Mouse (Mus musculus) ovary, adult 18-20 months (tissue): ENCODE data around the gene St5.

ENCODE experiments used
- DNase-seq: peaks from one replicate; pipeline ENCODE4 v3.0.0; 2022; ENCODE audit warnings: low spot score, mixed read lengths

Gene St5

DNA sequence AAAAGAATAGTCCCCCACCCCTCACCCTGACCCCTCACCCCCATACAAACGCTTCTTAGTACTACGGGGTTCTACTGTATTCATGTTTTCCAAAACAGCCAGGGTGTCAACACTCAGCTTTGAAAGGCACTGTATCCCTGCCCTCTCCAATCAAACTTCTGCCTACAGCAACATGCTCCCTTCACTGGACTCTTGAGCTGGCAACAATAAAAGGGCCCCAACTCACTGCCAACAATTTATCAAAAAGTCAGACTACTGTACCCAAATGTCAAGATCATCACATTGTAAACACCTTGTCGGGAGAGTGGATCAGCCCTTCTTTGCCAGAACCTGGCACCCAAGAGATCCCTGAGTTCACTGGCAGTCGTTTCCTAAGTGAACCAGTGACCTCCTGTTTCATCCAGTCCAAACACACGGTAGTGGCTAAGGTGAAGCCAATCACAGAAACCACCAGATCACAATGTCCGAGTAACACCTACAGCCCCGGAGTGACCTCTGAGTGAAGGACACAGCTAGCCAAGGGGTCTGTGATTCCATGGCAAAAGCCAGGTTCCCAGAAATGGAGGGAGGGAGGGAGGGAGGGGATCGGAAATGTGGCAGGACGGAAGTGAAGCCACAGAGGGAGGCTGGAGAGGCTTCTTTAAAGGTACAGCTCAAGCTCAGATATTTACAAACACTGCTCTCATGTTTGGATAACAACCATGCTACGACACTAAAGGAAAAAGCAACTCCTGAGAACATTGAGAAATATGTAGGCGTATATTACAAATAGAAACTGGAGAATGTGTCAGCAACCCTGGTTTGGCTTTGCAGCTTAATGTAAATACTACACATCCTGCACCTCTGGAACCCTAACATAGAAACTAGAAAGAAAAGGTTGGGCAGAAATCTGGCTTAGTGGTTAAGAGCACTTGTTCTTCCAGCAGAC, 136.3 kb downstream of the St5 start:
- DNase-seq, result no peak

DNA sequence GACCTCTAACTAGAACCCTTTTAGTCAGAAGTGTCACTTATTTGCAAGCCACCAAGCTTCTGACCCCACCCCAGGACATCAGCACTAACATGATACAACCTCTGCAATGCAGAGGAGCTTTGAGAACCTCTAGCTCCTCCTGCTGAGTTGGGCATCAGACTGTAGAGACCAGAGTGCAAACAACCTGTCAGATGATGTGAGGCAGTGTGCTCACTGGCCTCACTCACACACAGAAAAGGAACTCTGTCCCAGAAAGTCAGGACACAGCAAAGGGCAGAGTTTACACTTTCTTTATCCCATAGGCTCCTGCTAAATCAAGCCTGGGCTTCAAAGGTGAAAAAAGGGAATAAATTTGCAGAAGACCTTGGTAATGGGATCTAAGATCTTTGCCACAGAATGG, 137.1 kb downstream of the St5 start:
- no peak for DNase-seq

DNA sequence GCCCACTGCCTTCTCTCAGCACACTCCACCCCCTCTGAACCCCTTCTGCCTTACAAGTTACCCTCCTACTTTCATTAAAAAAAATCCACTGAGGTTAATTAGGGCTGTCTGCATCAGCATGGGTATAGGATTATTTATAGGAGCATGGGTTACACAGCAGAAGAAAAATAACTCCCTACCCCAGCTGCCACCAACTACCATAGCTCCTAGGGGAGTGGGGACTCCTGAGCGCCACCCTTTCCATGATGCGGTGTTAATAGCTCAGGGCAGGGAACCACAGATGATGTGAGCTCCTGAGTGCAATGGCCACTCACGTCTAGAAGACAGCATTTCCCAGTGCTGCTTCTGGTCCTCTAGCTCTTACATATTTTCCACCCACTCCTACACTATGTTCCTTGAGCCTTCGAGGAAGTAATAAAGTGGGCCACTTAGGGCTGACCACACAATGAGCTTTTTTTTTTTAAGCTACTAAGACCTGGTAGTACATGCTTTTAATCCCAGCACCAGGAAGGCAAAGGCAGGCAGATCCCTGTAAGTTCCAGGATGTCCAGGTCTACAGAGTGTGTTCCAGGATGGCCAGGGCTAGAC, 139.5 kb downstream of the St5 start:
- DNase-seq, result no peak

DNA sequence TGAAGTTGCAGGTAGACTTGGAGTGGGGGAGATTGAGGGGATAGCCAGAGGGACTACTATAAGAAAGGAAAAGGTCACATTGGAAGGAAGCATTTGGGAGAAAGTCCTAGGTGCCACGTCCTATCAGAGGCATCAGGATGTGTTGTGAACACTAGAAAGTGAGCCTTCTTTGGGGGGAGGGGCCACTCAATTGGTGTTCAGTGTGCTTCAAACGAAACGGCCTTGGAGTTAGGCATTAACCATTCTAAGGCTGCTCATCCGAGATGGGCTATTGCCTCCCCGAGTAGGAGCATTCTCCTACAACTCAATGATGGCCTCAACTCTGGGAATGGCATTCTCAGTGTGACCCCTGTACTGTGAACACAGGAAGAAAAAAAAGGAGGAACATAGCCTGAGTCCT, 140.7 kb downstream of the St5 start:
- DNase-seq, result no peak

DNA sequence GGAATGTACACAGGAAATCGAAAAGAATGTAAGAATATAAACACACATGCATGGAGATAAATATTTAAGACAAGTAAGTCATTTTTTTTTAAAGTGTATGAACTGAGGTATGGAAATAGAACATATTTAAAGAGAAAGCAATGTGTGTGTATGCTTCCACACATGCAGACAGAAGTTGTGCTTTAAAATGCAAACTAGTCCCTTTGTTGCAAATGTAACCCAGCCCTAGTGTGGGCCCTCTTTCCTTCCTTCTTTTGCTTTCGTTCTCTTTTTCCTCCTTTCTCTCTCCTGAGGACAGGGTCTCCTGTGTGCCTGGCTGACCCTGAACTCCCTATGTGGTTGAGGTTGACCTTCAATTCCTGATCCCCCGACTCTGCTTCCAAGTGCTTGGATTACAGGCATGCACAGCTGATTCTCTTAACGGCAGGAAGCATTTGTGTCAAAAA, 141.2 kb downstream of the St5 start:
- no peak for DNase-seq

DNA sequence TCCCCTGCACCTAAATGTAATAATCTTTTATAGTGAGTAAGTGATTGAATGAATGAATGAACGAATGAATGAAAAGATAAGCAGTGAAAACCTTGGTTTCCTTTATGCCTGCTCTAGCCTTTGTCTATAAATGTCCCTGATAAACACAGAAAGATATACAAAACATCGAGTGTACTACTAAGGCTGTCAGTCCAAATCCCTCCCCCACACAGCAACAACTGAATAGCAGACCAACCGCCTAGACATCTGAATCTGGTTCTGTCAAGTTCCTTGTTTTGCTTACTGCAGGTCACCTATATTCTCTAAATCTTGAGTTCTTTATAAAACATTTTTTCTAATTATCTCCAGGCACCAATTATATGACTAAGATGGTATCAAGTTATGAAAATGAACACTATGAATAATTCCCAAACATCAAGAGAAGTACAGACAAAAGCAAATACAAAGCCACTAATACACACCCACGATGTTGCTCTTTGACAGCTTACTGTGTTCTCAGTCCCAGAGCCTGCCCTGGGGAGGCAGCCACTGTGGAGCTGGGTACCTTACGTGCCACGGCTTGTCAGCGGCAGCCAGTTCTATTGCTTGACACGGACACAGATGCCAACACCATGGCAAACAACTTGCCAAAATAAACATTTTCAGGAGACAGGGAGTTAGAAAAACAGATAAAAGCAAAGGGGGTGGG, 141.8 kb downstream of the St5 start:
- DNase-seq, result no peak

DNA sequence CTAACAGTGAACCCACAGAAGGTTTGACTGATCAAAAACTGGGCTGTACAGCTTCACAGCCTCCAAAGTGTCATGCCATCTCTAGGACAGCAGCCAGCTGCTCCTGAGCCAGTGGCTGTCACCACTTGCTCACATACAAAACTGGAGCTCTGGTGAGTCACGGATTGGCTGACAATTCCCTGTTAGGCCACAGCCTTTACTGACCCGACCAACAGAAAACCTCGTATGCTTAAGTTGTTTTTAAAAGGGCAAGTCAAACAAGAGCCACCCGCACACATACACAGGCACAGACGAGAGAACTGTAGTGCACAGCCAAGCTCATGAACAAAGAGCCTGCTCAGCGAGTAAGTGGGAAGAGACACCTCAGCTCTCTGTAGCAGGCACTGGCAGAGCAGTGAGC, 143.9 kb downstream of the St5 start:
- DNase-seq, result no peak

DNA sequence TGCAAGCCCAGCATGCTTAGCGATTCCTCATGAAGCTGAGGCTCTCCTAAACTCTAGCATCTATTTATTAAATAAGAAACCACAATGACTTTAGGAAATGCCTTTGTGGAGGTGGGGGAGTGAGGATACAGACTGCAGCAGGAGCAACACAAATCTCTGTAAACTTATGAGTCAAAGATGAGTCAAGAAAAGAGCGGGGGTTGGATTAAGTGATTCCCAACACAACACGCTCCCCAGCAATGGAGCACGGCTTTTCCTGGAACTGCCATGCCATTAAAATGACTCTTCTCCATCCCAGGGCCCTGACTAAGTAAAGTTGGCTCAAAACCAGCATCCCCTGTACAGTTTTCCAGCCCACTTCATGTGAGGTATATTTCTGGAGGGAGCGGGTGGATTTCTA, 156.7 kb downstream of the St5 start:
- DNase-seq, result no peak

DNA sequence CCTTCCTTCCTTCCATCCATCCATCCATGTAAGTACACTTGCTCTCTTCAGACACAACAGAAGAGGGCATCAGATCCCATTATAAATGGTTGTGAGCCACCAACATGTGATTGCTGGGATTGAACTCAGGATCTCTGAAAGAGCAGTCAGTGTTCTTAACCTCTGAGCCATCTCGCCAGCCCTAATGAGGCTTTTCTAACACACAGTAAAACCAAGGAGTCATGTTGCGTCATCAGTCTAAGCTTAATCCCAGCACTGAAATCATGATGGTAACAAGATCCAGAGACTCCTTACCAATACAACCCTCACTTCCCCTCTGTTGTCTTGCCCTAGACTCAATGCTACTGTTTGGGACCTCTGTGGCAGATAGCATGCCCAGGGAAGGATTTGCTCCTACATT, 157.2 kb downstream of the St5 start:
- no peak for DNase-seq

DNA sequence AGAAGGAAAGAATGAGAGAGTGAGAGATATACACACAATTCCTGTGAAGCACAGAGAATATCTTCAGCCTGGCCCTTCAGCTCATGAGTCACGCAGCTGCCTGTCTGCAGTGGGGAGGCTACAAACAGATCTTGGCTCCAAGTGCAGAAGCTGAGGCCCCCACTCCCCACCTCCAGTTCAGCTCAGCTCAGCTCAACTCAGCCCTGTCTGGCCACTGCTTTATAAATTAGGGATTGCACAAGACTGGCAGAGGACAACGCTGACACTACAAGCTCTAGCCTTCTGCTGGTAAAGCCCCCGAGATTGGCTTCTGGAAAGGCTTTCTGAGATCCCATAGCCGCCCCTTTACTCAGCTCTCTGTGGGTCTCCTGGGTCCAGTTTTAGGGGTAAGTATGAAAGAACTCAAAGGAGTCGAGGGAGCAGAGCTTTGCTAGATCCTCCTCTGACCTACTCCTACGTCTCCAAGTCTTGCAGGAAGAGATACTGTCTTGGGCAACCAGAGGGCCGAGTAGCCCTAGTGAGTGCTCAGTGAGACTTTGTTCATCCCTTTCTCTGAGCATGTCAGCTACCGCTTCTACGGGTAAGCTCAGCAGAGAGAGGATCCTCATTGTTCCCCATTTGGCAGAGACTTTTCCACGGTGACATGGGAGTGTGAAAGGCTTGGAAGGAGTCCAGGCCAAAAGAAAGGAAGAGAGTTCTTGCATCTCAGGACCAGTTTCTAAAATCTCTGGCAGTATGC, 158.0 kb downstream of the St5 start:
- peak; percentile 54 for DNase-seq

DNA sequence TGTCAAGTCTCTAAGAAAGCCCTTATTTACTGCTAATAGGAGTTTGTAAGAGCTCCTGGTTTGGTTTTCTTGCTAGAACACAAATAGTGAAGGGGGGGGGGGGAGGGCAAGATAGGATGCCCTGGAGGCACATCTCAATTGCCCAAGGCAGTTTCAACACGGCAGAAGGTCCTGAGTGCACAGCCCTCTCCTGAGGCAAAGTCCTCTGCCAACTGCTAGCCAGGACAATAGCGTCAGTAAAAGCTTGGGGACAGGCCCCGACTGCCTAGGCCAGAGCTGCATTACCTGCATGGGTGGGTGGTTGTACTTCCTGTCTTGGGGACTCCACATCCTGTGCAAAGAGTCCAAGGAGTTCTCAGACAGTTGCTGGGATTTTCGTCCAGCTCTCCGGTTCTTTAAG, 158.6 kb downstream of the St5 start:
- no peak for DNase-seq

DNA sequence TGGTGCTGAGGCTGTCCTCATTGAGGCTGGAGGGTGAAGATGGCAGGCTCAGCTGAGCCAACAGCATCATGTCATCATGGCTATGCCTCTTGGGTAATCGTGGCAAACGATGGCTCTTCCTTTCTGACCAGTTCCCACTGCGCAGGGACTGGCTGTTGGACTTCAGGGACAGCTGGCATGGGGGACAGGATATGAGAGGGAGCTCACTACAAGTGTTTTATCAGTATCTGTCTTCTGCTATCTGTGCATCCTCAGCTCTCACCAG, 161.1 kb downstream of the St5 start:
- no peak for DNase-seq

DNA sequence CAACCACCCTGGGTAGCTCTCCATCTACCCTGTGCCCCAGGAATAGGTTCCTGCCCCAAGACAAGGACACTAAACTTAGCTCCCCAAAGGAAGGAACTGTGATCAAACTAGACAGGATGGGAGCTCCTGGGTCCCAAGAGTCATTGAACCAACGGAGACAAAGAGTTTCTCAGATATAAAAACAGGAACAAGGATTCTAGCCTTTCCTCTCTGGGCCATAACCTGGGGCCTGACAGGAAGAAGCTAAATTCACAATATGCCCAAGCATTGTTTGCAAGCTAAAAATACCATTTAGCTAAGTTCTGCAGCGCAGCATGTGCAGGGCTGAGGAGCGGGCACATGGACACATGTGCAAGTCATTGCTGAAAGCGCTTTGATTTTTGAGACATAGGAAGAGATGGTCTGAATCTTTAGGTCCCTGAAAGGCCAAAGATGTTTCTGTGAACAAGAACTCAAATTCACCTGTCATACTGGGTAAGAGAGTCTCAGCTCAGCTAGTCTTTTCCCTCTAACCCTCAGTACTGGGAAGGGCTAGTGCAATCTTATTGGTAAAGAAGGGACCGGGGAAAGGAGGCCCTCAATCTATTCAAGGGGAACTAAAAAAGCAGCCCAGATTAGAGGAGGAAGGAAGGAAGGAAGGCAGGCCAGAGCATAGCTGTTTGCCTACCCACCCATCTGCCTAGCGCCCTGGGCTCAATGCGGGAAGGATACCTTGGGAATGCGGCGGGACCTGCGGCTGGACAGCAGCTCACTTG, 161.6 kb downstream of the St5 start:
- DNase-seq, result no peak

DNA sequence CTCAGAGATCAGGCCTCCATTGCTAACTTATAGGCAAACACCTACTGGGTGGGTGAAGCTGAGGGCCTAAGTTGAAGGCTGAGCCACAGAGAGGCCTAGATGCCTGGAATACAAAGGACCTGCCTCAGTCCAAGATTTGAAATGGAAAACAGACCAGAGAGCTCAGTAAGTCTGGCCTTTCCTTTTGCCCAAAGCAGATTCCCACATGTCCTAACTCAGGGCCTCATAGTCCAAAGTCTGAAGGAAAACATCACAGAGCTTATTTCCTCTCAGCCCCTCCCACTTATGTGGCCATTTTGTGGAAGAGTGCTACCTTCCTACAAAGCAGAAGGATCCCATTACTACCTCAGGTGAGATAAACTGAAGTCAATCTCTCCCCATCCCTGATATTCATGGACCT, 162.5 kb downstream of the St5 start:
- DNase-seq, result no peak

DNA sequence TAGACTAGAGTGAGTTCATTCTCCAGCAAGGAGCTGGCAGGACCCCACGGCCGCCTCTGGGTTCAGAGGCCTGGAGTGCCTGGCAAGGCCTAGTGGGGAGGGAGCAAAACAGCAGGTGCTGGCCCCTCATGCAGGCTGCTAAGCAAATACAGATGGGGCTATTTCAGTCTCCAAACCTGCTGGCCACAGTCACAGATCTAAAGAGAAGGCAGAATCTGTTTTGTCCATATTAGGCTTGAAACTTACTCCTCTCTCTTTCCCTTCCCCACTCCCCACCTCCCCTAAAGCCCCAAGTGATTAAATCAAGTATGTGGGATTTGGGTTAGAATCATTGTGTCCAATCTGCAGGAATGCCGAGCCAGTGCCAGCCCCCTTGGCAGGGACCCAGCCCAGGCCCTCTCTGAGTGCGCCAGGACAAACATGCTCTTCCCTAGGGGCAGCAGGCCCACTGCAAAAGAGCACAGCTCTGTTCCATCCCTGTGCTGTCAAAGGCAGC, 166.9 kb downstream of the St5 start:
- peak; percentile 41 for DNase-seq

DNA sequence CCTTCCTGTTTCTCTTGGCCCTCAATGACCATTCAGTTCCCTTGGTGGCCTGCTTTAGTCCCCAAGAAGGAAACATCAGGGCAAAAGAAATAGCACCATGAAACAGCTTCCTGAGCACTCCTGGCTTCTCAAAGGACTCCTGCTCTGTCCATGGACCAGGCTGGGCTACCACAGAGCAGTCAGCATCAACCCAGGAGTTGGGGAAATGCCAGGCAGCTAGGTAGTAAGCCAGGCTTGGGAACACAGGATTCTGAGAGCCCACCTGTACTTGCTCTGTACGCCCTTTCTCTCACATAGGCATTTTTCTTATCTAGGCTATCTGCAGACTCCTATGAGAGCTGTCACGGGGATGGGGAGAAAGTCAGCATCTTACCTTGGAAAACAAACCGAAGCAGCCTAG, 168.5 kb downstream of the St5 start:
- no peak for DNase-seq

DNA sequence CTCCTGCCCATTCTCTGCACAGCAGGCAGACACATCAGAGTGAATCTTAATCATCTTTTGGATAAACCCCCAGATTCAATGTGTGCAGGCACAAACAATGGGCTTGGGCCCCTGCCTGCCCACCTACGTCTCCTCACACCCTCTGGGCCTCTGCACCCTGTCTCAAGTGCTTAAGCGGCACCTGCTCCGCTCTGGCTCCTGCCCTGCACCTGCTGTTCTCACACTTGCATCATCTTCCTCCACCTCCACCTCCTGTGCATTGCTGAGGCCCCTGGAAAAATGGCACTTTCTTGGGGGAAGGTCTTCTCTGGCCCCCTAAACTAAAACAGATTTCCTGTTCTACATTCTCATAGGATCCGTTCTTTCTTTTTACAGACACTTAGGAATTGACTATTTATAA, 169.5 kb downstream of the St5 start:
- DNase-seq, result no peak

DNA sequence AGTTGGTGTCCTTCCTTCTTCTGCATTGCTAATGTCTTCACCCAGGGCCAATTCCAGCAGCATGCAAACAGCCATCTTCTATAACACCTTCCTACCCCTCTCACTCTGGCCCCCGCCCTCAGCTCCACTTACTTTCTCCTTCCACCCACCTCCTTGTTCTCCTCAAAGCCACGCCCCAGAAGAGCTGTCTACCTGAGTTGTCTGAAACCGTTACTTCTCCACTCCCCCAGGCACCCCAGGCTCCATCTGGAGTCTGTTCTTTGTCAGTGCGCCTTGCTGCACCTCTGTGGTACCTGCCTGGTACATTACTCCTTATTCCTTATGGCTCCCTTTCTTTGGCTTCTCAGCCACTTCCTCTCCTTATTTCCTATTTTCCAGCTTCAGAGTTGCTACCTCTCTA, 170.3 kb downstream of the St5 start:
- no peak for DNase-seq

DNA sequence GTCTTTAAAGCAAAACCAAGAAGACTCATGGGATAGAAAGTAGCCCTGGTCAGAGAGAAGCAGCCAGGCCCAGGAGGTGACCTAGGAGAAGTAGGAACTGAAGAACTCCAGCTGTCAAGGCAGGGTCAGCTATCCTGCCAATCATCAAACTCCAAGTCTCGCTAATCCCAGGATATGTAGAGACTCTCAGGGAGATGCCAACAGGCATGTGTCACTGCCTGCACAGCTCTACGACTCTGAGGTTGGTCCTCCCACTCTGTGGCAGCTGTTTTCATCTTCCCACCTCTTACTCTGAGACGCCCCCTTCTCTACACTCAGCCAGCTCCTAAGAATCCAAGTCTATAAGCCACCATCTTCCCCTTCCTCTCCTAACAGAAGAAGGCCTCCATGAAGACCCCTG, 170.7 kb downstream of the St5 start:
- DNase-seq, result no peak

DNA sequence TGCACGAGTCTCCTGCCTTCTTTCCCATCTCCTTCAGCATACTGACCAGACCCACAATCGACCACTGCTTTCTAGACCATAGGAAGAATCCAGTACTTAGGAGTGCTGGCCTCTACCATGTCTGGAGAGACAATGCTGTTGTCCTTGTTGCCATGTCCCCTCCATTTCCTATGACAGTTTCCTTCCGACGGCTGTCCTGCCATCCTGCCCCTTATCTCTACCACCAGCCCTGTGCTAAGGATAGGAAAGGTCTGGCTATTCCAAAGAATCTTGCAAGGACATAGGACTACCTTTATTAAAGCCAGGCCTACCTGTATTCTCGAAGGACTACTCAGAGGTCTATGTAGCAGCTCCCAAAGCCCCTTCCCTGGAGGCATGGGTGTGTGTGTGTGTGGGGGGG, 171.9 kb downstream of the St5 start:
- no peak for DNase-seq

DNA sequence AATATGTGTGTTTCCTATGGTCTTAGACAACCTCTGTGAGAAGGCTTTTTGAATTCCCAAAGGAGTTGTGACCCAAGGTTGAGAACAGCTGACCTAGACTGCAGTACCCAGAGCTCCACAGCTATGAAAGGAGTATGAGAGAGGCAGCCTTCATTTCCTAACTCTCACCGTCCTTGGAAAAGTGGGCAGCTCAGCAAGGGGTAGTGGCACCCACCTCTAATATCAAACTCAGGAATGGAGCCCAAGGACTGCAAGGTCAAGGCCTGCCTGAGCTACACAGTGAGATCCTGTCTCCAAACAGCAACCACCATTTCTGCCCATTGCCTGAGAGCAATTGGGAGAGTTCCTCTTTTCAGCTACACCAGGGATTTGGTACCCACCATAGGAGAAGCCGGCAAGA, 173.7 kb downstream of the St5 start:
- DNase-seq, result no peak

DNA sequence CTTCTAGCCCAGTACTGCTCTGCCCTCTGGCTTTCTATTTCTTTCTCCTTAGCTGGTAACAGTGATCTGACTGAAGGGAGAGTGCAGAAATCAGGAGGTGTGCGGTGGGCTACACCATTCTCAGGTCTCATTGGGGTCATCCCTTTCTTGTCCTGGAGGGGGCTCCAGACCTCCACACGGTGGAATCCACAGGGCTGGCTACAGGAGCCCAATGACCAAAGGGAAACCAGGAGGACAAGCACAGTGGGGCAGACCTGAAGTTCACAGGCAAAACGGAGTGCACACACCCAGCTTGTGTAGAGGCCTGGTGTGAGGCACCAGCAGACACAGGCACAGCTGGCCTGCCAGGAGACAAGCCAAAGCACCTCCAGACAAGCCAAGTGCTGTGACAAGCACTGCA, 175.0 kb downstream of the St5 start:
- DNase-seq, result peak; percentile 33
